Mouse (Mus musculus) cerebellum, adult 2 months (tissue): ENCODE results near the gene H2-Ob.

Experiments
- CTCF ChIP-seq: fragments of 200-500 bp; IDR thresholded peaks from 2 replicates; pipeline ENCODE4 v1.5.1; 2011; ENCODE audit warnings: low read depth, mild to moderate bottlenecking, control low read depth, low read length, moderate library complexity, borderline replicate concordance; ENCODE audit not compliant: insufficient read depth
- POLR2A ChIP-seq: fragments of 200-500 bp; IDR thresholded peaks from 2 replicates; pipeline ENCODE4 v1.6.1; 2011; ENCODE audit warnings: low read length, control low read depth, borderline replicate concordance; ENCODE audit not compliant: insufficient read depth

- TF ChIP-seq CTCF (no peak), POLR2A (no peak)
These were observed 28.1 kb upstream of the H2-Ob start for GRCm38 (mm10) chr17:34210599-34210998.
